Mouse (Mus musculus) embryonic fibroblast, embryonic 13.5 days (primary cell): ENCODE measurements around the gene Zfp217.

Experiments
- CTCF ChIP-seq: IDR thresholded peaks from 2 replicates; pipeline ENCODE4 v1.5.1; 2011; ENCODE audit warnings: mild to moderate bottlenecking, control low read depth, low read length, moderate library complexity, borderline replicate concordance; ENCODE audit not compliant: insufficient read depth
- POLR2A ChIP-seq: IDR thresholded peaks from 2 replicates; pipeline ENCODE4 v1.6.1; 2011; ENCODE audit warnings: low read depth, mild to moderate bottlenecking, control low read depth, low read length, moderate library complexity

DNA sequence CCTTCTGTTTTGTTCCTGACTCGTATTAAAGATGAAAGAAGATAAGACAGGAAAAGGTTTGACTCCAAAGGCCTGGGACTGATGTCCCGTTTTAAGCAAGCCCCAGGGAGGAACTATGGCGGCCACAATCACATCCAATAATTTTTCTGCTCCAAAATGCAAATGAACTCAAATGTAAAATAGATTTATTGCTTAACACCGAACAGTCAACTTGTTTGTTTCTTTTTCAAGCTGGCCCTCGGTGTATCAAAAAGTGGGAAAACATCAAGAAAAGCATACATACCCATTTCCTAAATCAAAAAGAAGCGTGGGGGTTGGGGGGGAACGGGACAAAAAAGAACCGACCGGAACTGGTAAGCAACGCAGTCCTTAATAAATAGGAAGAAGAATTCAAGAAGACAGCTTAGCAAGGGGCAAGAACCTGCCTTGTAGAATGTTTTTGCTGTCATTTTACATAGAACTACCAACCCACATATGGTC is 15.9 kb downstream of the Zfp217 start:
- TF ChIP-seq CTCF (no peak), POLR2A (no peak)
